Mouse (Mus musculus) neural tube, embryonic 10.5 days (tissue): ENCODE measurements around the gene Sdr16c6.

Source experiments
- DNase-seq: peaks from one replicate; pipeline ENCODE4 v3.0.0-alpha.2; 2017; ENCODE audit warnings: low spot score; ENCODE audit errors: extremely low spot score

Sdr16c6 gene

GRCm38 (mm10) chr4:4077372-4077771, at the start of gene Sdr16c6:
Gene Sdr16c6 (minus strand): TSS chr4:4077522.
- DNase-seq = no peak

GRCm38 (mm10) chr4:4080180-4080579, 2.9 kb upstream of the Sdr16c6 start:
- no peak for DNase-seq

- no peak for DNase-seq
Observed at GRCm38 (mm10) chr4:4079132-4079531, 1.8 kb upstream of the Sdr16c6 start.

DNA sequence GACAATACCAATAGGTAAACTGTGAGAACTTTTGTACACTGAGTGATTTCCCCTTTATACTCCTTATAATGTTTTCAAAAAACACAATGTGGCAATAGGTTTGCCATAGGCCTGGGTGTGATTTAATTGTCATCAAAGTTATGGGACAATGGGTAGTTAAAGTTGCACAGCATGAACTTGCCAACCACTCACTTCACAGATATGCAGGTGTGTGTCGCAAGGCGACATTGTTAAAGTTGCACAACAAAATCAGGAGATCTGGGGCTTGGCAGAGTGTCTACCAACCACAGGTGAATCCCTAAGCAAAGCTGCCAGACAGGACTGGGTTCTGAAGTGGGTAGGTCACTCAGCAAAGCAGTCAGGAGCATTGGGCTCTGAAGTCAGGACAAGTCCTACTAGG, 1.3 kb downstream of the Sdr16c6 start:
- DNase-seq = no peak
